Mouse (Mus musculus) ES-CJ7 (cell line): ENCODE data around the gene Hist1h1c.
"Not testable (repeated sequence)": the region's sequence is repeated elsewhere in the genome, so short reads cannot be mapped to it uniquely, and the experiment has no call there.

Source experiments
- DNase-seq: peaks from one replicate; pipeline ENCODE4 v3.0.0; 2011; ENCODE audit warnings: low read depth, low spot score

The Hist1h1c gene

DNA sequence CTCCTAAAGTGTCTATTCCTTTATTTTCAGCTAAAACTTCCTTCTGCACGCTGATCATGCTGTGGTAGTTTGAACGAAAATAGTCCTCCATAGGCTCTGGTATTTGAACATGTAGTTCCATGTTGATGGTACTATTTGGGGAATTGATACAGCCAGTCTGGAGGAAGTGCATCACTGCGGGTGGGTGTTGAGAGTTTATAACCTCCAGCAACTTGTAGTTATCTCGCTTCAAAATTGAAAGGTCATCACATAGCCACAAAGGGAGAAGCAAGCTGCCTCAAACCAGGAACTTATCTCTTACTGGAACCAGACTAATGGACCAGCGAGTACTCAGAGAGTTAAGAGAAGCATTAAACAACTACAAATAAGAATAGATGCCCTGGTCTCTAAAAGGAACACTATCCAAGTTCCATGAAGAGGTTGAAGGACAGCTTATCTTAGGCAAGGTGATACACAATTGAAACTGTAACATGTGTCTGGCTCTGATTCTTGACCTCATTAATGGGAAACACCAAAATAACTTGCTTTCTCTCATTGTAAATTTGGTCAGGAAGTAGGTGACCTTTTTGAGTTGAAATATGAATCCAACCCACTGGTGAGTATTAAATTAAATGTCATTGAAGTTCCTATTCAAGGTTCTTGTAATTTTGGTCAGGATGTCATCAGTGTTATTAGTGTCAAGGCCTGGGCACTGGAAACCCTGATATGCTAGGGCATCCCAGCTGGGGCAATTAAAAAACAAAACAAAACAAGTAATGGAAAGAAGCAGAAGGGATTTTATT is 22.2 kb upstream of the Hist1h1c start:
- no peak for DNase-seq

DNA sequence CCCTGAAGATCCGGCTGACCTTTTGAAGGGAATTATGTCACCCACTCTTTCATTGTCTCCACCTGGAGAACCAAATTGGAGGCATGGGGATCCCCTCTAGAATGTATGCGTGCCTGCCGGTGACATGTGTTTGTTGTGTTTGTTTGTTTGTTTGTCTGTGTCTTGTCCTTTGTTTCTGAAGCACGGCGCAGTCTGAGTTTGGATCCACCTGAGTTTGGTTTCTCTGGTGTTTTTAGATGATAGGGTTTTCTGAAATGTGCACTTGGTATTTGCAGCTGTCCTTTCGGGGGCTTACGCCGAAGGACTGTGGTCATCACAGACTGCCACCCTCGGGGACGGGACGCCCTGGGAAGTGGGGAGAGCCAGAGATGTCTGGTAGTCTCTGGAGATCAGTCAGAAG is 21.4 kb upstream of the Hist1h1c start:
- DNase-seq: no peak

DNA sequence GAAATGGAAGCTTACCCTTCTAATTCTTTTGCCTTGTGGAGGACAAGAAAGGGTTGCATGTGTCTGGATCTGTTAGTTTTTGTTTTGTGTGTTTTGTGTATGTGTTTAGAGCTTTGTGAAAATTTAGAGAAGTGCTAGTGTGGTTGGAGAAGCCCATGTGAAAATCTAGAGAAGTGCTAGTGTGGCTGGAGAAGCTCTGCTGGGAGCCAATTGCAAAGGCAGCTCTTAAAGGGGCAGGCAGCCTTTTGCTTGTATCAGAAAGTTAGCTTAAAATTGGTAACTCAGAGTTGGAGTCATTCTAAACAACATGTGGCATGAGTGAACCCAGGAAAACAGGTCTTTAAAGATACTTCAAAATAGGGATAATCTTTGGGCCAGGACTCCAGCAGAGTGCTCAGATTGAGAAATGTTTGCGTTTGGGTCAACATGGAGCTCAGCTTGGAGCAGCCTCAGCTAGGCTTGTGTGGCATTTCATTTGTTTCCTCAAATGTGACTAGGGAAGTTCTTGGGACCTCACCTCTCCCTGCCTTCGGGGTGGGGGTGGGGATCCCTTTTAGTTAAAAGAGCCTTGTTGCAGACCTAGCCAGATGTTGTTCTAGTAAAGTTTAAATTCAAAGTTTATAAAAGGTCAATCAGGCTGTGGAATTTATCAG is 20.9 kb upstream of the Hist1h1c start:
- not testable (repeated sequence) for DNase-seq

DNA sequence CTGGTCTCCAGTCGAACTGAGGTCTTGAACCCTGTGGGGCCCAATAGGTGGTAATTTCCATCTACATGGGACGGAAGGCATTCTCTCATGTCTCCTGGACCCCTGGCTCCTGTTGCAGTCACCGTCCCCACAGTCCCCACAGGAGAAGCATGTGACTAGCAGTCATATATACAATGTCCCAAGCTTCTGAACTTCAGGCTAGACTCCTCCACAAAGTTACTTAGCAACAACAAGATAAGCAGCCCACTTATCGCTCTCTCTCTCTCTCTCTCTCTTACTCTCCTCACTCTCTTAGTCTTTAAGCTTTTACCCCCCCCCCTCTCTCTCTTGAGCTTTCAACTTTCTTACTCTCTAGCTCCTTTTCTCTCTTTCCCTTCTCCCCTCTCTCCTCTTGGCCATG is 14.4 kb upstream of the Hist1h1c start:
- no peak for DNase-seq

DNA sequence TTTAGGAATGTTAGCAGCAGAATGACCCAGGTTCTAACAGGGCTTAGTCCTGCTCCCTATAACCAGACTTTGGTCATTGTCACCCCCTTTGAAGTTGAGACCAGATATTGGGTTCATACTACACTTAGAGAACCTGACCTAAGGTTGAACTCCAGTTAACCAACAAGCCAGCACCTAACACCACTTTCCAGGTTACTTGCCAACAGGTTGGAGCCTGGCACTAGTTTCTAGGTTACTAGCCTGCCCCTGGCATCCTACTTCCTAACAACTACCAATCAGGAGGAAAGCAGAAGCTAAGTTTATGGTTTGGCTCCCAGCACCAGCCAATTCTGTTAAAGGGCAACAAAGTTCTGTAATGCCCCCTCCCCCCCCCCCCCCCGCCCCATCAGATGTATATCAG is 13.4 kb upstream of the Hist1h1c start:
- no peak for DNase-seq

DNA sequence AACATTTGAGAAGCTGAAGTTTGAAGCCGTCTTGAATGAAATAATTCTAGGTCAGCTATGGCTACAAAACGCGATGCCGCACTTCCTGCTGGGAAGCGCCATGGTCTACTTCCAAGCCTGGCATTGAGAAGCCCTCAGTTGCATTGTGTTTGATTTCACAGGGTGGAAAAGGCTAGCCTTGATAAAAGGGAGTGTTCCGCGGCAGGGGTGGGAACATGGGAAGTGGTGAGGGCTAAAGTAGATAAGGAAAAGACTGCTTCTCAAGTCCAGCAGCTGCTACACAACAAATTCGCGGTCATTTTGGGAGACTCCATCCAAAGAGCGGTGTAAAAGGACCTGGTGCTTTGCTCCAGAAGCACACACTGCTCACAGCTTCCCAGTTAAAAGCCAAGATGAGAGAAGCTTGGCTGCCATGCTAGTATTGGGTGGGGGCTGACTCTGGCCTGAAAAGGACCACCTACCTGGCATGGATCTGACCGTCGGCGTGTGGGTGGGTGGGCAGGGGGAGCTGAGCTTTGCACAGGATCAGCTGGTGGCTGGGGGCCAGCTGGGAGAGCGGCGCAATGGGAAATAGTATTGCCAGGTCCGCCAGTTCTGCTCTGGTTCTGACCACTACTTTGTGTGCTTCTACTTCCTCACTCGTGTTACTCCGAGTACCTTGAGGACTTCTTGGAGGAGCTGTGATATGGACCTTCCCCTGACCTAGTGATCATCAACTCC is 10.0 kb upstream of the Hist1h1c start:
- DNase-seq: no peak

DNA sequence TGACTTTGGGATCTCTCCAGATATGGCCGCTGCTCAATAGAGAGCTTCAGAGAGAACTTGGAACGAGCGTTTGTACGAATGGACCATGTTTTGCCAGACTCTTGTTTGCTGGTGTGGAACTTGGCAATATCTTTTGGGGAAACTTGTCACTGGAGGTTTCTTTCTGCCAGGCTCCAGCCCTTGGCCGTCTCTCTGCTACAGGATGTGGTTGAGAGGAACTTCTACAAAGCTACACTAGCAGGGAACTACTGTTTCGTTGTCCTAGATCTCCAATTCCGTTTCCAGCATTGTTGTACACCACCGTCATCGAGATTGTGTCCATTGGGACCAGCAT is 9.4 kb upstream of the Hist1h1c start:
- DNase-seq: no peak

DNA sequence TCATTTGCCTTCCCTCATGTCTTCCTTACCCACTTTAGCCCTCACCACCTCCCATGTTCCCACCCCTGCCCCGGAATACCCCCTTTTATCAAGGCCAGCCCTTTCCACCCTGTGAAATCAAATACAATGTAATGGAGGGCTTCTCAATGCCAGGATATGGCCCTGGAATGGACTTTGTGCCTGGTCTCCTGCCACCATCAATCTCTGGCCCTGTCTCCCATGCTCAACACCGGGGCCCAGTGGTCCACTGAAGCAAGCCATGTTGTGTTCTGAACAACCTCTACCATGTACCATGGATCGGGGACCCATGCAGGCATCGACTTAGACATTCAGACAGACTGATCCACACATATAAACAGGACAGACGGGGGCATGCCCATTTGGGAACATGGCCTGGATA is 8.9 kb upstream of the Hist1h1c start:
- DNase-seq: no peak

DNA sequence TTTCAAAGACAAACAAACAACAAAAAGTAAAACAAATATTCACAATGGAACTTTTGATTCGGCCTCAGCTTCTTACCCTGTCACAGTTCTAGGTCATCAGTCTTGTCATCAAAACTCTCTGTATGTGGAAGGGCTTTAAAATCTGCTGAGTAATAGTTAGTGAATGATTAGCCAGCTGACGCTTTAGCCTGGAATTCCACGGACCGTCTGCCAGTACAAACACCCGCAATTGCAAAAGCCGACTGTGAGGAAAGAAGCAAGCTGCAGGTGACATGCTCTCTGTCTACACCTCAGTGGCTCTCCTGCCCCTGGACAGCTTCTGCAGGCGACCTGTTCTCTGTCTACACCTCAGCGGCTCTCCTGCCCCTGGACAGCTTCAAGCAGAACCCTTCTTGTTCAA is 8.1 kb upstream of the Hist1h1c start:
- DNase-seq: no peak

DNA sequence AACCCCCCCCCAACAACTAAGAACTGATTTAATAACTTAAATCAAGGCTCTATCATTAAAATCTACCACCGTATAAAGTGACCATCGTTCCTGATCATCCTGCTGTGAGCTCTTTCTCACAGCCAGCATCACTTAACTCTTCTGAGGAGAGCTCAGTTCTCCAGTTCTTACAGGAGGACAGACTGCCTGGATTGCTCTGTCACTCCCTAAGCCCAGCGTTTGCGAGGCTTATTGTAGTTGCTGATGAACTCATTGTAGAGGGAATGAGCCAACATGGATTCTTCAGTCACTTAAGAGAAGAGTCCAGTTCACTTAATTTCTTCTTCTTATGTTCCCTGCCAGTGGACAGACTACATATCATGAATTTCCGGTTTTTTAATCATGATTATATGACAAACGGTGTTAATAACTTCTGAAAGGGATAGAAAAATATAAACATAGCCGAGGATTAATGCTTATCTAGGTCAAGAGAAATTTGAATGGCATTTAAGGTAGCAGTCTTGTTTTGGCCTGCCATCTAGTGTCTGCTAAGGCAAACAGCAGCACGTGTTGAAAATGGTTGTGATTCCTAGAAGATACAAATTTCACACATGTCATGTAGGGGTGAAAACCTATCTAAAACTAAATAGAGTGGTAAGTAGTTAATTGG is 6.3 kb upstream of the Hist1h1c start:
- DNase-seq: peak; percentile 49

DNA sequence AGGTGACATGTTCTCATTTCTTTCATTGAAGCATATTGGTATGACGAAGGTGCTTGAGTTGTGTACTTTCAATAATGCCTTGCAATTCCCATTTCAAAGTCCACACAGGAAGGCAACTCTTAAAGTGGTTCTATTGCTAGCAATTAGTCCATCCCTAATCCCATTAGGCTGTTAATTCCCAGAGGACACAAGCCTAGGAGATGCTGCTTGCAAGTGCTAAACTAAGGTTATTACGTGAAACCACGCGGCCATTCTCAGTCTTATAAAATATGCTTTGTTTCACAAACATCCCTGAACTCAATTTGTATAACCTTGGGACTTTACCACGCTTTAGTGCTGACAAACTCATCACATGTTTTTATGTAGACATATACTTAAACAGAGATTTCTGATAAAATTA is 1.5 kb upstream of the Hist1h1c start:
- DNase-seq: no peak

DNA sequence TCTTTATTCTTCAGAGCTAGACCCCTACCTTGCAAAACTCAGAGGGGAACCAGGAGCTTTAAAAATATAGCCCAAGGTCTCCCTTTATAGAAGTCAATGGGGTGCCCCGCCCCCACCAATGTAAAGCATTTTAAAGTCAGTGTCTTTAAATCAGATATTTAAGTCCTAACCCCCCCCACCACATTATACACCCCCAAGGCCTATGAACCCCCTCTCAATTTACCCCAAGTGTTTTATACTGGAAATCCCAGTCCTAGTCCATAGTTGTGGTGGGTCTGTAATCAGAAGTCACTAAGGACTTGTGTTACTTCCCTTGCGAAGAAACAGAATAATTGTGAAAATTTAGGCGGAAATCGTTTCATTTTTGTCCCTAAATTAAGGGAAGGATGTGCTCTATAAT is 567 bp upstream of the Hist1h1c start:
- DNase-seq: no peak

DNA sequence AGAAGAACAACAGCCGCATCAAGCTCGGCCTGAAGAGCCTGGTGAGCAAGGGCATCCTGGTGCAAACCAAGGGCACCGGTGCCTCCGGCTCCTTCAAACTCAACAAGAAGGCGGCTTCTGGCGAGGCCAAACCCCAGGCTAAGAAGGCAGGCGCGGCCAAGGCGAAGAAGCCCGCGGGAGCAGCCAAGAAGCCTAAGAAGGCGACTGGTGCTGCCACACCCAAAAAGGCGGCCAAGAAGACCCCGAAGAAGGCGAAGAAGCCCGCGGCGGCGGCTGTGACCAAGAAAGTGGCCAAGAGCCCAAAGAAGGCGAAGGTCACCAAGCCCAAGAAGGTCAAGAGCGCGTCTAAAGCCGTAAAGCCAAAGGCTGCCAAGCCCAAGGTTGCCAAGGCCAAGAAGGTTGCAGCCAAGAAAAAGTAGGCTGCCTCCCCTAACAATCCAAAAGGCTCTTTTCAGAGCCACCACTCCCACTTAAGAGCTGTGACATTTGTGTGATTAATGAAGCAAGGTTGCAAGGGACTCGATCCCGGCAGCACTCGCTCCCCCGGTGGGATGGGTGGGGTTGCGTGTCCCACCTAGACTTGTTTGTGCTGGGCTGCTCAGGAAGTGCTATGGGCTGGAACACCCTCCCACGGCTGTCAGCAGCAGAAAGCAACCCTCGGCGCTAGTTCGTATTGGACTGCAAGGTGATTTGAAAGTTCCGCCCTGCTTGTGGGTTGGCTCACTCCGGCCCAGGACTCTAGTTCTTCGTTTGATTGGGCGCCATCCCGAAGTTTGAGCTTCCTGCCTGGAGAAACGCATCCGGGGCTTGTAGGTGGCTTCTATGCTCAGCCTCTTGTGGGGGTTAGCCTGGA is 687 bp downstream of the Hist1h1c start:
- DNase-seq: peak; percentile 97

DNA sequence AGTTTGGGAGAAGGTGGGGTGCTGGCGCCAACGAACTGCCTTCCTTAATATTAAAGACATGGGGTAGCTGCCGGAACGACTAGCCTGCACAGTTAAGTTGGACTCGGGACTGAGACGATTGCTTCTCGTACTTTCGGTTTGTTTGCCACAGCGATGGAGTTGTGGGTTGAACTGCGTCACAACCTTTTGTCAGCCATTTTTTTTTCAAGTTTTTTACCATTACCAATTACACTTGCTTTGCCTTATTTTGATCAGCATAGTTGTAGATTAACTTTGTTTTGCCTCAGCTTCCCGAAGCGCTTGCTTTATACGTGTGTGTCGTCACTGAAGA is 1.3 kb downstream of the Hist1h1c start:
- DNase-seq: no peak

DNA sequence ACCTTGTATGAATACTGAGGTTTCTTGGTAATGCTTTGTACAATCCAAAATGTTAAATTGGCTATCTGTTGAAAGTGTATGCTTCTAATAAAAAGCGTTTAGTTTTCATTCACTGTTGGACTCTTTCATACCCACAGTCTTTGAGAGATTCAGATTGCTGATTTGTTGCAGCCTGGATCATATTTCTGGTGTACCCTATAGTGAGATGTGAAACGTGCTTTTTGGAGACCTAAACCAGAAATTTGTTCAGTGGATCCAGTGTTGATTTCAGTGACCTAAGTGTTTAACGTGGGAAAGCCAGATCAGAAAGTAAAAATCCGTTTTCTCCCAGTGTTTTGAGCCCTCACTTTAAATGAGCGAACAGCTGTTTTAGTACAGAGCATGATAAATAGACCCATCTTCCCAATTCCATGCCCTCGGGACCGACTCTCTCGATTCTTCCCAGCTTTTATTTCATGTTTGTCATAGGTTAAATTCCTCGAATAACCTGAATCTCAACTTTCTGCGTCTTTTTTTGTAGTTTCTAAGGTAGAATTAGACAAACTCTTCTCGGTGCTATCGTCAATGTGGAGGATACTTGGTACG is 1.7 kb downstream of the Hist1h1c start:
- peak; percentile 38 for DNase-seq

DNA sequence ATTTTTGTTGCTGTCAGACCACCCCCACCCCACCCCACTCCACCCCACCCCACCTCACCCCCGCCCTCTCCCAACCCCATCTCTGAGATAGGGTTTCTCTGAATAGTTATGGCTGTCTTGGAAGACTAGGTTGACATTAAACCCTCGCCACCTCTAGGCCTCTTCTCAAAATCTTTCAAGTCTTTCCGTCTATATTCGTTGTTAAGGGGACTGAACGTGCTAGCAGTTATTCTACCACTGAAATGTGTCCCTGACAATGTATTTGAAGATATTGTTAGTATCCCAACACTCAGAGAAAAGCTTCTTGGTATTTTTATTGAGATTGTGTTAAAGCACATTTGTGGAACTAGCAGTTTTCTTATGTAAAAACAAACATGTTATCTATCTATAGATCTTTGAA is 2.3 kb downstream of the Hist1h1c start:
- DNase-seq: no peak

DNA sequence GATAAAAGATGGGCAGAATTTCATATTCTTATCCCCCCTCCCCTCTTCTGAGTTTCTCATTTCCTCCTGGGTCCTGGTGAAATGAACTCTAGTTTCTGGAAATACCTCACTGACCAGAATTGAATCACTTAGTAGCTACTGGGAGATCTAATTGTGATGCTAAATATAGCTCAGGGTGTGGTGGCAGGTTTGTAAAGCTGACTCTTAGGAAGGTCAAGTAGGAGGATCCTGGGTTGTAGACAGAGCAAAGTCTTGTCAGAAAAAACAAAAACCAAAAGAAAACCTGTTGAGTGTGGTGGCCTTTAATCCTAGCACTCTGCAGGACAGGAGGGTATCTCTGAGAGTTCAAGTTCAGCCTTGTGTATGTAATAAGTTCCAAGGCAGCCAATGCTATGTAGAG is 3.4 kb downstream of the Hist1h1c start:
- peak; percentile 96 for DNase-seq

DNA sequence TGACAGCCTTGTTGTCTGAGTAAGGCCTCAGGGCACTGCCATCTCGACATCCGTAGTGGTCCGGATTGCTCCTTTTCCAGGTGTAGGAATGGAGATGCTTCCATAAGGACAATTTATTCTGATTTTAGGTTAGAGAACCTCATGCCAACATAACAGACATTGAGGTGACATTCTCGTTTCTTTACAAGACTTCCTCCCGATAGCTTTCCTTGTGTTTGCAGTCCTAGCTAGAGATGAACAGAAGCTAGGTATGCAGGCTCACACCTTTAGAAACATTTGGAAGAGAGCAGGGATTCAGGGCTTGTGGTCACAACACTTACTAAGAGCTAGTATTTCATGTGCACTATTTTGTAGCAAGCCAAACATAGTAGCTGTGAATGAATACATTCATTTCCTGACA is 4.6 kb downstream of the Hist1h1c start:
- DNase-seq: peak; percentile 40

DNA sequence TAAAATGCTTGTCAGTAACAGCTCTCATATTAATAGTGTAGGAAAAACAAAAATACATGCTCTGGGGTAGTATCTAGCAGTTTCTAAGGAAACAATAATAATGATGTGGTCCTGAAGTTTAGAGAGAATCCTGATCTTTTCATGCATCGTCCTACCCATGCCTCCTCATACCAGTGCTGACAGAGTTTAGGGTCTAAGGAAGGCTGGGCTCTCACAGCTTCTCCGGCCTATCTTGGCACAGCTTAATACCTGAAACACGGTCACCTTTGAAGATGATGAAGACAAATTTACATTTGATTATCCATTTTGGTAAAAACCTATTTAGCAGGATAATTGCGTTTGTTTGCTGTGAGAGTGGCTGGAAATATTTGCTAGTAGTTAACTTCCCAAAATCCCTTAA is 5.4 kb downstream of the Hist1h1c start:
- peak; percentile 63 for DNase-seq

DNA sequence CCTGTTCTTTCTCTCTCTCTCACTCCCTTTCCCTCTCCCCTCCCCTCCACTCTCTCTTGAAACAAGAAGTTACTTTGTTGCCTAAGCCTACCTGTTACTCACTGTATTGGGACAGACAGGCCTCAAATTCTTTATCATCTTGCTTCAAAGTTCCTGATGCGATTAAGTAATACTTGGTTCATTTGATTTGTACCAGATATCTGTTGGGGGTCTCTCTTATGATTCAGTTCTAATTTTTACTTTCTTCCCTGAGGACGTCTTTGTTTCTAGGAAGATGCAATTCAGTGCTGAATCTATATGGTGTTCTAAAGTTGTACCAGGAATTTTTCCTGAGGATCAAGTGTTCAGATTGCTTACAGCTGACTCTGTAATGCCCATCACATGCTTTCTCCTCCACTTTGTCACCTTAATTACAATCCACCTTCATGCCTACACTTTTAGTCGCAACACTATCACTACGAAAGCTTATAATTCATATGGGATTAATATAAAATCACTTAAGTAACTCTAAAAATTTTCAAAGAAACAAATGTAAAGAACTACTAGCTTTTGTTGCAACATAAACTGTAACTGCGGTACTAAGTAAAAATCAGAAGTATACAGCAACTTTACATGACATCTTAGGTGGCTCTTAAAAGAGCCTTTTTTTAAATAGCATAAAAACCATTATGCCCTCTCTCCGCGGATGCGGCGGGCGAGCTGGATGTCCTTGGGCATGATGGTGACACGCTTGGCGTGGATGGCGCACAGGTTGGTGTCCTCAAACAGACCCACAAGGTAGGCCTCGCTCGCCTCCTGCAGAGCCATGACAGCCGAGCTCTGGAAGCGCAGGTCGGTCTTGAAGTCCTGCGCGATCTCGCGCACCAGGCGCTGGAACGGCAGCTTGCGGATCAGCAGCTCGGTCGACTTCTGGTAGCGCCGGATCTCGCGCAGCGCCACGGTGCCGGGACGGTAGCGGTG is 6.1 kb downstream of the Hist1h1c start:
- peak; percentile 77 for DNase-seq
